Mouse (Mus musculus): Measurements from ENCODE around the gene Plcxd3. TPM values are rescaled to one million over a fixed set of nuclear protein-coding genes. Genes with fewer than 3 reads are reported as not detected.

Gene Plcxd3
- 0.15 and 0.36 TPM in 2 replicates for polyA plus RNA-seq (2012; rRNA removed)
- polyA plus RNA-seq (2014; fragmentation: Nextera tagmentation; extraction: Ambion mirVana) = 2.4 and 2.5 TPM in 2 replicates

- under 1% methylated on average over 33 of the region's 33 CpGs for WGBS
- Histone ChIP-seq H3K27ac (replicated peaks; ENCODE audit: low read depth, low read length) (no peak within 1 kb of the TSS), H3K4me2 (replicated peaks; ENCODE audit: low read depth, low read length, severe bottlenecking) (peak within 1 kb of the TSS; percentile 61), H3K4me3 (replicated peaks; ENCODE audit: low read length) (peak within 1 kb of the TSS; percentile 38), H3K9ac (ENCODE audit: low read depth, low read length, severe bottlenecking) (peak within 1 kb of the TSS; percentile 40), H3K4me1 (ENCODE audit: control insufficient read depth, insufficient read depth, low read length) (no peaks in the 10 kb centered on the region), H3K36me3 (ENCODE audit: control insufficient read depth, insufficient read depth, low read length) (no peaks in the 10 kb centered on the region), H3K9me3 (ENCODE audit: control insufficient read depth, low read length) (no peaks in the 10 kb centered on the region), H3K27me3 (ENCODE audit: control insufficient read depth, insufficient read depth, low read length) (no peaks in the 10 kb centered on the region)
- DNase-seq (ENCODE audit: low spot score) (peak; percentile 15), ATAC-seq (ENCODE audit: low FRiP score, low read depth) (no peak)
- no peak for TF ChIP-seq POLR2A (IDR thresholded peaks at IDR 0.05; ENCODE audit: borderline replicate concordance, extremely low read depth, insufficient read depth, insufficient read length)
These were observed at the start of gene Plcxd3 for GRCm38 (mm10) chr15:4375423-4376220. Gene Plcxd3, plus strand, starts transcription at chr15:4375491.

GRCm38 (mm10) chr15:4331867-4332266 is 43.4 kb upstream of the Plcxd3 start:
- 79% methylated on average over 4 of the region's 4 CpGs for WGBS
- Histone ChIP-seq H3K4me2 (replicated peaks; ENCODE audit: low read depth, low read length, severe bottlenecking) (no peak overlapping the region), H3K4me1 (ENCODE audit: control insufficient read depth, insufficient read depth, low read length) (no peaks in the 10 kb centered on the region), H3K27ac (replicated peaks; ENCODE audit: low read depth, low read length) (no peak overlapping the region), H3K9ac (ENCODE audit: low read depth, low read length, severe bottlenecking) (no peak overlapping the region), H3K9me3 (ENCODE audit: control insufficient read depth, low read length) (no peaks in the 10 kb centered on the region), H3K4me3 (replicated peaks; ENCODE audit: low read length) (no peak overlapping the region), H3K27me3 (ENCODE audit: control insufficient read depth, insufficient read depth, low read length) (no peaks in the 10 kb centered on the region), H3K36me3 (ENCODE audit: control insufficient read depth, insufficient read depth, low read length) (no peaks in the 10 kb centered on the region)
- DNase-seq (ENCODE audit: low spot score) = no peak
- TF ChIP-seq POLR2A (IDR thresholded peaks at IDR 0.05; ENCODE audit: borderline replicate concordance, extremely low read depth, insufficient read depth, insufficient read length) = no peak
- ATAC-seq (ENCODE audit: low FRiP score, low read depth) = no peak

GRCm38 (mm10) chr15:4341620-4342019 is 33.7 kb upstream of the Plcxd3 start:
- no peak overlapping the region for H3K4me2 ChIP-seq (replicated peaks; ENCODE audit: low read depth, low read length, severe bottlenecking)
- H3K4me1 ChIP-seq (ENCODE audit: control insufficient read depth, insufficient read depth, low read length) = no peaks in the 10 kb centered on the region
- 29% methylated on average over 4 of the region's 4 CpGs for WGBS
- no peaks in the 10 kb centered on the region for H3K27me3 ChIP-seq (ENCODE audit: control insufficient read depth, insufficient read depth, low read length)
- H3K9ac ChIP-seq (ENCODE audit: low read depth, low read length, severe bottlenecking) = no peak overlapping the region
- H3K36me3 ChIP-seq (ENCODE audit: control insufficient read depth, insufficient read depth, low read length) = no peaks in the 10 kb centered on the region
- ATAC-seq (ENCODE audit: low FRiP score, low read depth) (no peak), DNase-seq (ENCODE audit: low spot score) (no peak)
- H3K4me3 ChIP-seq (replicated peaks; ENCODE audit: low read length) = no peak overlapping the region
- TF ChIP-seq POLR2A (IDR thresholded peaks at IDR 0.05; ENCODE audit: borderline replicate concordance, extremely low read depth, insufficient read depth, insufficient read length) = no peak
- H3K9me3 ChIP-seq (ENCODE audit: control insufficient read depth, low read length) = no peaks in the 10 kb centered on the region
- H3K27ac ChIP-seq (replicated peaks; ENCODE audit: low read depth, low read length) = no peak overlapping the region

- no peaks in the 10 kb centered on the region for H3K36me3 ChIP-seq (ENCODE audit: control insufficient read depth, insufficient read depth, low read length)
These were observed 26.3 kb upstream of the Plcxd3 start for GRCm38 (mm10) chr15:4348816-4349553.

GRCm38 (mm10) chr15:4356397-4356796 is 18.9 kb upstream of the Plcxd3 start:
- H3K9me3 ChIP-seq (ENCODE audit: control insufficient read depth, low read length) = no peaks in the 10 kb centered on the region
- no peak for TF ChIP-seq POLR2A (IDR thresholded peaks at IDR 0.05; ENCODE audit: borderline replicate concordance, extremely low read depth, insufficient read depth, insufficient read length)
- no peak overlapping the region for H3K4me3 ChIP-seq (replicated peaks; ENCODE audit: low read length)
- no peaks in the 10 kb centered on the region for H3K27me3 ChIP-seq (ENCODE audit: control insufficient read depth, insufficient read depth, low read length)
- no peak overlapping the region for H3K4me2 ChIP-seq (replicated peaks; ENCODE audit: low read depth, low read length, severe bottlenecking)
- ATAC-seq (ENCODE audit: low FRiP score, low read depth) = no peak
- DNase-seq (ENCODE audit: low spot score) = no peak
- 71% methylated on average over 11 of the region's 11 CpGs for WGBS
- no peak overlapping the region for H3K9ac ChIP-seq (ENCODE audit: low read depth, low read length, severe bottlenecking)
- no peaks in the 10 kb centered on the region for H3K4me1 ChIP-seq (ENCODE audit: control insufficient read depth, insufficient read depth, low read length)
- no peaks in the 10 kb centered on the region for H3K36me3 ChIP-seq (ENCODE audit: control insufficient read depth, insufficient read depth, low read length)
- H3K27ac ChIP-seq (replicated peaks; ENCODE audit: low read depth, low read length) = no peak overlapping the region

More at GRCm38 (mm10) chr15:4348816-4349553, 26.3 kb upstream of the Plcxd3 start:
- H3K27ac ChIP-seq (replicated peaks; ENCODE audit: low read depth, low read length) = no peak overlapping the region
- no peak for TF ChIP-seq POLR2A (IDR thresholded peaks at IDR 0.05; ENCODE audit: borderline replicate concordance, extremely low read depth, insufficient read depth, insufficient read length)
- no peak overlapping the region for H3K4me2 ChIP-seq (replicated peaks; ENCODE audit: low read depth, low read length, severe bottlenecking)
- no peak overlapping the region for H3K9ac ChIP-seq (ENCODE audit: low read depth, low read length, severe bottlenecking)
- H3K9me3 ChIP-seq (ENCODE audit: control insufficient read depth, low read length) = no peaks in the 10 kb centered on the region
- ATAC-seq (ENCODE audit: low FRiP score, low read depth) (no peak), DNase-seq (ENCODE audit: low spot score) (no peak)
- 38% methylated on average over 7 of the region's 7 CpGs for WGBS
- H3K27me3 ChIP-seq (ENCODE audit: control insufficient read depth, insufficient read depth, low read length) = no peaks in the 10 kb centered on the region
- H3K4me3 ChIP-seq (replicated peaks; ENCODE audit: low read length) = no peak overlapping the region
- H3K4me1 ChIP-seq (ENCODE audit: control insufficient read depth, insufficient read depth, low read length) = no peaks in the 10 kb centered on the region

All from limb, embryonic 14.5 days (tissue).